Mouse (Mus musculus): ENCODE measurements at regions not wholly inside any gene's neighbourhood (a gene's known extent, or its start where the extent isn't known, plus 50 kb on each side); places are given as distances from the start of the nearest gene placed in this dataset.
A peak's percentile ranks its signal among the peaks of the same experiment; 100 is the strongest.

- DNase-seq (ENCODE audit: low spot score): no peak
Observed at GRCm38 (mm10) chr9:61862071-61862480, 52.3 kb downstream of the Rplp1 start.

GRCm38 (mm10) chr9:61860147-61860546 lies 54.2 kb downstream of the Rplp1 start:
- peak; percentile 76 for DNase-seq (ENCODE audit: low spot score)

- peak; percentile 70 for DNase-seq (ENCODE audit: low spot score)
Observed at GRCm38 (mm10) chr9:61859438-61859837, 54.9 kb downstream of the Rplp1 start.

- DNase-seq (ENCODE audit: low spot score): no peak
Observed at GRCm38 (mm10) chr9:61857817-61858216, 56.5 kb downstream of the Rplp1 start.

GRCm38 (mm10) chr9:61856686-61857085 lies 57.7 kb downstream of the Rplp1 start:
- DNase-seq (ENCODE audit: low spot score): no peak

- no peak for DNase-seq (ENCODE audit: low spot score)
Observed at GRCm38 (mm10) chr9:61855686-61856085, 58.7 kb downstream of the Rplp1 start.

GRCm38 (mm10) chr9:61853841-61854240 lies 60.5 kb downstream of the Rplp1 start:
- no peak for DNase-seq (ENCODE audit: low spot score)

- DNase-seq (ENCODE audit: low spot score): no peak
Observed at GRCm38 (mm10) chr9:61851331-61851730, 63.0 kb downstream of the Rplp1 start.

GRCm38 (mm10) chr9:61848401-61848800 lies 65.9 kb downstream of the Rplp1 start:
- DNase-seq (ENCODE audit: low spot score): no peak

GRCm38 (mm10) chr9:61847496-61847895 lies 66.8 kb downstream of the Rplp1 start:
- no peak for DNase-seq (ENCODE audit: low spot score)

GRCm38 (mm10) chr9:61844645-61845044 lies 69.7 kb downstream of the Rplp1 start:
- DNase-seq (ENCODE audit: low spot score): no peak

GRCm38 (mm10) chr9:61844141-61844540 lies 70.2 kb downstream of the Rplp1 start:
- DNase-seq (ENCODE audit: low spot score): no peak

GRCm38 (mm10) chr9:61843513-61843912 lies 70.8 kb downstream of the Rplp1 start:
- no peak for DNase-seq (ENCODE audit: low spot score)

GRCm38 (mm10) chr9:61842384-61842783 lies 72.0 kb downstream of the Rplp1 start:
- DNase-seq (ENCODE audit: low spot score): no peak

- no peak for DNase-seq (ENCODE audit: low spot score)
Observed at GRCm38 (mm10) chr9:61841222-61841621, 73.1 kb downstream of the Rplp1 start.

- DNase-seq (ENCODE audit: low spot score): no peak
Observed at GRCm38 (mm10) chr9:61840353-61840752, 74.0 kb downstream of the Rplp1 start.

GRCm38 (mm10) chr9:61833226-61833625 lies 81.1 kb downstream of the Rplp1 start:
- DNase-seq (ENCODE audit: low spot score): no peak

GRCm38 (mm10) chr9:61830236-61830635 lies 84.1 kb downstream of the Rplp1 start:
- DNase-seq (ENCODE audit: low spot score): peak; percentile 83

GRCm38 (mm10) chr9:61829736-61830135 lies 84.6 kb downstream of the Rplp1 start:
- DNase-seq (ENCODE audit: low spot score): no peak

- no peak for DNase-seq (ENCODE audit: low spot score)
Observed at GRCm38 (mm10) chr9:61829301-61829700, 85.0 kb downstream of the Rplp1 start.

- no peak for DNase-seq (ENCODE audit: low spot score)
Observed at GRCm38 (mm10) chr9:61827721-61828120, 86.6 kb downstream of the Rplp1 start.

- DNase-seq (ENCODE audit: low spot score): no peak
Observed at GRCm38 (mm10) chr9:61827014-61827413, 87.3 kb downstream of the Rplp1 start.

- DNase-seq (ENCODE audit: low spot score): no peak
Observed at GRCm38 (mm10) chr9:61826415-61826814, 87.9 kb downstream of the Rplp1 start.

GRCm38 (mm10) chr9:61825804-61826203 lies 88.5 kb downstream of the Rplp1 start:
- DNase-seq (ENCODE audit: low spot score): no peak

GRCm38 (mm10) chr9:61819836-61820235 lies 94.5 kb downstream of the Rplp1 start:
- DNase-seq (ENCODE audit: low spot score): no peak
